Mouse (Mus musculus) cerebellum, adult 9-10 months (tissue): ENCODE data around the gene Rngtt.
"Not testable (repeated sequence)": the region's sequence is repeated elsewhere in the genome, so short reads cannot be mapped to it uniquely, and the experiment has no call there.

Source experiments
- DNase-seq: peaks from one replicate; pipeline ENCODE4 v3.0.0; 2022

Rngtt gene

GRCm38 (mm10) chr4:33314150-33314549 is 4.0 kb downstream of the Rngtt start:
- not testable (repeated sequence) for DNase-seq

DNA sequence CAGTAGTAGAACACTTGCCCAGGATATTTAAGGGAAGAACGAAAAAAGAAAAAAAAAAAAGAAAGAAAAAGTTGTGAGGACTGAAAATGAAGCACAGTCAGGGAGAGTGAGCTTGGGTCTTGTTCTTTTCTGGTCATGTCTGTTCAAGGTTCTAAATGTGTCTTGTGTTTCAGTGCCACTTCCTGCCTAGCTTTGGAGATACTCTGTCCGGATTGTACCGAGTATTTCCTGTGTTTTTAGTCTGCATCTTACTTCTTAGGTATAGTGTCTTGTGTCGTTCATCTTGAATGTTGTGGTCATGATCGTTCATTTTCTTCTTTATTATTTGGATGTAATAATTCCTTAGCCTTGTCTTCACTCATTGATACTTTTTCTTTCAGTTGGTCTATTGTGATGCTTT is 5.7 kb downstream of the Rngtt start:
- DNase-seq, result no peak

- no peak for DNase-seq
These were observed 21.0 kb downstream of the Rngtt start for GRCm38 (mm10) chr4:33331147-33331546.

DNA sequence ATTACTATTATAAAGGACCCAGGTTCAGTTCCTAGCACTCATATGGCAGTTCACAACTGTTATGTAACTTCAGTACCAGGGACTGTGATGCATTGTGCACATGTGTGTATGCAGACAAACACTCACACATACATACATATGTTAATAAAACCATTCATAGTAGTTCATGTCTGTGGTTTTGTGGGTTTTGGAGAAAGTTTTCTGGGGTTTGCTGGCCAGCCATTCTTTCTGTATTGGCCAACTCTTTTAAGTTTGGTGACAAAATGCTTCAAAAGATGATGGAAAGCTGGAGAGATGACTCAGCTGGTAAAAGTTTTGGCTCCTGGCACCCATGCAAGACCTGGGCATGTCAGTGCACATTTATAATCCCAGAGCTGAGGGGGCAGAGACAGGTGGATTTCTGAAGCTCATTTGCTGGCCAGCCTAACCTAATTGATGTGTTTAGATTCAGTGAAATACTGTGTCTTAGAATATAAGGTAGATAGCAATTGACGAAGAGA is 22.9 kb downstream of the Rngtt start:
- DNase-seq, result no peak

DNA sequence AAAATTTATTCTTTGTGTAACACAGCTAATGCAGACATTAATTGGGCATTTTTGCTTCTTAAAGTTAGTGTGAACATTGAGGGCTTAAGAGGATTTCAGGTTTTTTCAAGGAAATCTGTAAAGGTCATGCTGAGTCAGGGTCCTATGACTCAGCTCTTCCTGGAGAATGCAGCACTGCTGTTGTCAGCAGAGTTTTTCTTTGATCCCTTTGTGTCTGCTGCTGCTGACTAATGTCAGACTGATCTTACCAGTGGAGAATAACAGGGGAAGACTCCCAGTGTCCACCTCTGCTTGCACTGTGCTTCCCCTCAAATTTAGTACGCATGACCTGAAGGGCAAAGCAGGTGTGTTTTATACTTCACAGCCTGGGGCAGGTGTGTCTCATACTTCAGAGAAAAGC is 27.9 kb downstream of the Rngtt start:
- no peak for DNase-seq

DNA sequence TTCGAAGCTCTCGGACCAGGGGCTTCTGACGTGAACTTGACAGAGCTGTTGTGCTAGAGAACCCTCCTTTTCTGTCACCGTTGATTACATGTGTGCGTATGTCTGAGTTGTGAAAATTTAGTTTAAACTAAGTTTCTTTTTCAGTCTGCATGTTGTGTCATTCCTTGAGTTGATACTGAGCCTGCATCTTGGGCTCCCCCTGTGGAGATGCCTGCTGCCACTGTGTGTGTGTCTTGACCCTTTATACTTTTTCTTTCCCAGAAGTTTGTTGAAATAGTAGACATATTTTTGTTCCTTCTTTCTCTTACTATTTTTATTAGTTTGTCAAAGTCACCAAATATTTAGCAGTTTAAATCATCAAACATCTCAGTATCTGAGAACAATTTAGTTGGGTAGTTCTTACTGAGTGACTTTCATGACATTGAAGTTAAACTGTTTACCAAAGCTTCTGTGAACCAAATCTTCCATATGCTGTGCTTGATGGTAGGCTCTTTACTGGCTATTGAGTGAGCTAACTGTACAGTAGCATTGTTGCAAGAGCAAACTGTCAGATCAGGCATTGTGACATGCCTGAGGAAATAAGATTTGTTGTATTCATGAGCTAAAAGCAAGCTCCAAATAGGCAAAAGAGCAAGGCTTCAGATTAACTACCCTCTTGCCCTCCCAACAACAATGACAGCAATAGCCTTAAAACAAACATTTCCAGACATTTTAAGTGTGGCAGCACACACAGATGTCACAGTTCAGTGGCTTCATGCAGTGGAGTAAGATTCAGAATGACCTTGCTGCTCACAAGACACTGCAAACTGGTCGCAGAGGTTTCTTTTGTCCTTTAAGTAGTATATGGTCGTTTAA is 33.0 kb downstream of the Rngtt start:
- no peak for DNase-seq

DNA sequence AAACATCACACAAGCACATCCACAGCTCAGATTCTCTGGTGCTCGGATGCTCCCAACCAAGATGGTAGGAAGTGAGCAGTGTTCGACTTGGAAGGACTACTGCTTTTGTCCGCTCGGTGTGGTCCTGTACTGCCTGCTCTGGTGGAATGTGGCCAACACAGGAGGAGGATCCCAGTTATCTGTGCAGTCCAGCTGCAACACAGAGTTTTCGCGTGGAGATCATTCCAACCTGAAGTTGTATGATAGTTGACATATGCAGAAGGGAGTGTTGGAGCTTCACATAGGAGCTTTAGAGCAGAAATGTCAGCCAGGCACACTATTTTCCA is 33.6 kb downstream of the Rngtt start:
- no peak for DNase-seq

- DNase-seq, result no peak
These were observed 53.3 kb downstream of the Rngtt start for GRCm38 (mm10) chr4:33363451-33363850.

- no peak for DNase-seq
These were observed 64.8 kb downstream of the Rngtt start for GRCm38 (mm10) chr4:33374916-33375315.

GRCm38 (mm10) chr4:33377642-33378041 is 67.5 kb downstream of the Rngtt start:
- no peak for DNase-seq

GRCm38 (mm10) chr4:33378894-33379293 is 68.8 kb downstream of the Rngtt start:
- DNase-seq, result no peak

DNA sequence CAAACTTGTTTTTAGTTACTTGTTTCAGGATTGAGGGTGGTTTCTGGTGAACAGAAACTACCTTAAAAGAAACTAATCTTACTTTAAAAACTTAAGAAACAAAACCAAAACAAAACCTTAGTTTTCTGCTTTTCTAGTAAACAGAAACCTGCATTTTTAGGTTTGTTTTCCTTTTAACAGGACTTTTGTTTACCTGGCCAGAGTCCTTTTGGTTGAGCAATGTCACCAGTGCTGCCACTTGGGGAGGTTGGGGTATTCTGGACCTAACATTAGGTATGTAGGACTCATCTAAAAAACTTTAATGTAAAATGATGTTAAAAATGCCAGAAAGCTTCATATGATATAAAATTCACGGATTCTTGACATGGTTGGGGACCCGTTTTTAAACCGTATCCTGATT is 78.8 kb downstream of the Rngtt start:
- DNase-seq, result no peak

GRCm38 (mm10) chr4:33390660-33391059 is 80.5 kb downstream of the Rngtt start:
- no peak for DNase-seq

DNA sequence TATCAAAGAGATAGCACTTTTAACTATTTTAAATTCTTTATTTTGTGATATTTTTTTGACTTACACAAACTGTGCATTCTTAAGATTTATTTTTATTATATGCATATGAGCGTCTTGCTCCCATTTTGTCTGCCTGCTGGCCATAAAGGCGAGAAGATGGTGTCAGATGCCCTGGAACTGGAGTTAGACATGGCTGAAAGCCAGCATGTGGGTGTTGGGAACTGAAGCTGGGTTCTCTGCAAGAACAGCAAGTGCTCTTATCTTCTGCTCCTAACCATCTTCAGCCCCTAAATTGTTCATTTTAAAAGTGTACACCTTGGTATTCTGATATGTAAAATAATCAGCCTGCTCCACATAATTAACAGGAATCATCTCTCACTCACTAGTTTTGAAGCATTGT is 83.3 kb downstream of the Rngtt start:
- DNase-seq, result peak; percentile 35

DNA sequence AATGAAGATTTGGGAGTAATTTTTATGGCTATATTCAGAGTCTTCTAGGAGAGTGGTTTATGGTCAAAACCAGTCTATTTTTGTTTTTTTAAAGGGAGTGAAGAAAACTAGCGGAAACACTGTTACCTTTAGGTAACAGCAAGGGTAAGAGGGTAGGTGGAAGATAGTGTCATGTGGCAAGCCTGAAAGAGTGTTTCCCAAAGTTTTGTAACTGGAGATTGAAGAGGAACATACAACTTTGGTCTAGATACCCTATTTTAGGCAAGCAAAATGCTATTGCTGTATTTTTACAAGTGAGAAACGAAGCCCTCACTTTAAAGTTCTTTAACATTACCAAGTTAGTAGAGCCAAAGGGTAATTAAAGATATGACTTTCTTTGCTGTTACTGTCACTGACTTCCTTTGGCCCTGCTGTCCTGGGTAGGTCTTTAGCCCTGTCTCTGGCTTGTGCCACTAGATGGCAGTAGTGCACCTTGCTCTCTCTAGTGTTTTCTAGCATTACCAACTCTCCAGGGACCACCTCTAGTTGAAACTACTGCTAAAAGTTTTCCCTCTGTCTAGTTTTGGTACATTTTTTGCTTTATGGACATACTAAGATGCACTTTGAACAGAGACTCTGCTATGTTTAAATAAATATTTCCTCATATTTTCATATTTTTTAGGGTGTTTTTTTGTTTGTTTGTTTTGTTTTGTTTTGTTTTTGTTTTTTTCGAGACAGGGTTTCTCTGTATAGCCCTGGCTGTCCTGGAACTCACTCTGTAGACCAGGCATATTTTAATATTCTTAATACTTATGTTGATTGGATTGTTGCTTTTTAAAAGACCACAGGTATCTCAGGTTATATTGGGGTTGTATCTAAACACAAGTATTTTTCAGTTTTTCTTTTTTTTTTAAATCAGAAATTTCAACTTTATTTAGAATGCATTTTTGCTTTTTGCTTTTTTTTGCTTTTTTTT is 86.4 kb downstream of the Rngtt start:
- DNase-seq, result peak; percentile 90

DNA sequence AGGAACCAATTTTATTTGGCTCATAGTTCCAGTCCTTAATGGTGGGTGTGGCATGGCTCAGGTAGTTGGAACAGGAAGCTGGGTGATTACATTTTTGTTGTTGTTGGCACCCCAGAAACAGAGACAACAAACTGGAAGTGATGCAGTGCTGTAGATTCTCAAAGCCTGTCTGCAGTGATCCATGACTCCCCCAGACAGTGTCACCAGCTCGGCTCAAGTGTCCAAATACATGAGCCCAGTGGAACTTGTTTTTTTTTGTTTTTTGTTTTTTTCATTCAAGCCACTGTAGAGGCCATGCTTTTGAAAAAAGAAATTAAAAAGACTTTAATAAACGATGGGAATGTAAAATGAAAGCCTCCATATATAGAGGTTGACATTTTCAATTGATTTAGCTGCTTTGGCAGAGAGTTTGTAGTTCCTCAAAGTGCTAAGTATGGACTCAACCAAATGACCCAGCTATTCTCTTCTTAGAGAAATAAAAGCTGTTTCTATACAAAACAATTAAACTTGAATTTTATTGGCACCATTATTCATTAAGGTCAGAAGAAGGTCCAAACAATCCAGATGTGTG is 95.7 kb downstream of the Rngtt start:
- no peak for DNase-seq

- DNase-seq, result no peak
These were observed 103.7 kb downstream of the Rngtt start for GRCm38 (mm10) chr4:33413791-33414190.

DNA sequence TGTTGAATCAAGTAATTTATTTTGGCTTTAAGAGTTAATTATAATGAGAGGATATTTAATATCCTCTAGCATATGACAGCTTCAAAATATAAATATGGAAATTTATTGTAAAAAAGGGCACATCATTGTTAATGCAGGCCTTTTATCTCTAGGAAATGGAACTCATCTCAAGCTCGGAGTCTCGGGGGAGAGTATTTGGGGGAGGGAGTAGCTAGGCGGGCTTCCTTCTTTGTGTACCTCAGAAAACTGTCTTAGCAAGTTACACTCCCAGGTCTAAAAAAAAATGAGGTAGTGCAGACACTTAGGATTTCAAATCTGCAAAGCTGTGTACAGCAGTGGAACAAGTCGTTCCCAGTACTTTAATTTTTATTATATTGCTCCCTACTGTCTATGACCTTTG is 104.7 kb downstream of the Rngtt start:
- no peak for DNase-seq

- no peak for DNase-seq
These were observed 107.3 kb downstream of the Rngtt start for GRCm38 (mm10) chr4:33417391-33417790.

DNA sequence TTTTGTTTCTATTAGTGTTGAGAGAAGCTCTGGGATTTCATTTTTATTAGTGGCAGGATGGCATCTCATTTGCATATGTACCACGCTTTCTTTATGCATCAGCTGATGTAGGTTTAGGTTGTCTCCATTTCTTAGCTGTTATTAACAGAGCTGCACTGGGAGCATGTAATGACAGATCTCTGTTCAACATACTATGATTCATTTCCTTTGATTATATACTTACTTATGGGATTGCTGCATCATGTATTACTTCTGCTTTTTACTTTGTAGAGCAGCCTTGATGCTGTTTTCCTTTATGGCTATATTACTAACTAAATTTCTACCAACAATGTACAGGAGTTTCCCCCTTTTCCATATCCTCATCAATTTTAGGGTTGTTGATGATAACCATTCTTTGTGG is 109.5 kb downstream of the Rngtt start:
- no peak for DNase-seq

DNA sequence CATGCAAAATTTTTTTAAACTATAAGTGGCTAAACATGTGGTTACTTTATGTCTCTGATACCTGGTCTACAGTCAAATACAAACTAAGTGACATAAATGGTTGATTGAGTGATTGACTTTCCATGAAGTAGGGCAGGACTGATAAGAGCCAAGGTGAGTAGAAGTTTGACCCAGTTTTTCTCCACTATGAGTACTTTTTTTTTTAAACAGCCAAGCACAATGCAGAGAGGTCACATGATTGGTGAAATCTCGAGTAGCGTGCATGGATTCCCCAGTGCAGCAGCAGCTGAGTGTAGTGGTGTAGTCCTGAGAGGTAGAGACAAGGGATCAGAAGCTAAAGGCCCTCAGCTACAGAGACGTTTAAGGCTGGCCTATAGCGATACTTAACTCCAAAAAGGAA is 118.7 kb downstream of the Rngtt start:
- no peak for DNase-seq

DNA sequence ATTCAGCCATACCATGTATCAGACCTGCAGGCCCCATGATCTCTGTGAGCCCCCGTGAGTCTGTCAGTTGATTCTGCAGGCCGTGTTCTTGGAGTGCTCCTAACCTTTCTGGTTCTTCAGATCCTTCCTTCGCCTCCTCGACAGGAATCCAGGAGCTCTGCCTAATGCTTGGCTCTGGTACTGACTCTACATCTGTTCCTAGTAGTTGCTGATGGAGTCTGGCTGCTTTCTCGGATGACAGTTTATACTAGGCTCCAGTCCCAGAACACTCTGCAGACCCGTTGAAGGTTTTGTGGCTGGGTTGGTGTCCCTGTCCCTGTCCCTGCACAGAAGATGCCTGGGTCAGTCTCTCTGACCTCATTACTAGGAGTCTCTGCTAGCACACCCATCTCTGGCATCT is 131.8 kb downstream of the Rngtt start:
- no peak for DNase-seq

GRCm38 (mm10) chr4:33446265-33446664 is 136.2 kb downstream of the Rngtt start:
- no peak for DNase-seq

DNA sequence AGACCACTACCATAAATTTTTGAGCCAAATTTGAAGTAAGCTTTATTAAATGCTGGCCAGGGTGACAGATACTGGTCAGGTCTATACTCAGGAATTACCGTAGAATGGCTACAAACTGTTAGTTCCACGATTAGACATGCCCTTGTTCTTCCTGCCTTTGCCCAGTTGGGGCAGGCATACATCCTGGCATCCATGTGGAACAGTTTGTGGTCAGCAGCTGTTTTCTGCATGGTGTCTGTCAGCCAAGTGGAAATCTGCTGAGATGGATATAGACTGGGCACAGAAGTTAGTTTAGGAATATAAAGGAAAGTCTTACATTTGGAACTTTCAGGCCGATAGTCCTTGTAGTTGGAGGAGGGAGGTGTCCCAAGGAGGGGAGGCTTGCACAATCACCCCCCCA is 136.8 kb downstream of the Rngtt start:
- no peak for DNase-seq
